Mouse (Mus musculus): ENCODE data around the gene Plekhh3. TPM values are rescaled to one million over a fixed set of nuclear protein-coding genes. Genes with fewer than 3 reads are reported as not detected.
"Not testable (repeated sequence)": the region's sequence is repeated elsewhere in the genome, so short reads cannot be mapped to it uniquely, and the experiment has no call there.

The Plekhh3 gene
- polyA plus RNA-seq, 1 experiment from 2014 or later: 1.1 TPM

DNA sequence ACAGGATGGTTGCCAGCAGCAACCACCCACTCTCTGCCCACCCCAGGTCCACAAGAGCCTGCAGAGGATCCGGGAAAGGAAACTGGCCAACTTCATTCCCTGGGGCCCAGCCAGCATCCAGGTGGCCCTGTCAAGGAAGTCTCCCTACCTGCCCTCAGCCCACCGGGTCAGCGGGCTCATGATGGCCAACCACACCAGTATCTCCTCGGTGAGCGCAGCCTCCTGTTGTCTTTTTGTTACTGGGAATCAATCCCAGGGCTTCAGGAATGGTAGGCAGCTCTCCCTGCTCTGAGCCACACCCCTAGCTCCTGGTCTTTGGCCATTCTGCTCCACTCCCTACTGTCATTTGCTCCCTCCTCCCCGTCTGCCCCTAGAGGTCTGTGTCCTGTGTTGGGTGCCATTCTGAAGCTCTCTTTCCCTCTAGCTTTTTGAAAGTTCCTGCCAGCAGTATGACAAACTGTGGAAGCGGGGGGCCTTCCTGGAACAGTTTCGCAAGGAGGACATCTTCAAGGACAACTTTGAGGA is 10.1 kb downstream of the Plekhh3 start:
- not testable (repeated sequence) for ATAC-seq (ENCODE audit: low read depth); H3K4me3 ChIP-seq (replicated peaks); H3K27ac ChIP-seq; H3K9ac ChIP-seq; H3K4me2 ChIP-seq; DNase-seq; H3K36me3 ChIP-seq; H3K9me3 ChIP-seq (replicated peaks)
- H3K27me3 ChIP-seq: peaks cover 91% of the 10 kb centered on the region
- WGBS (ENCODE audit: insufficient replicate concordance): 69% methylated on average over 8 of the region's 8 CpGs
- H3K4me1 ChIP-seq (replicated peaks): peaks cover 27% of the 10 kb centered on the region

DNA sequence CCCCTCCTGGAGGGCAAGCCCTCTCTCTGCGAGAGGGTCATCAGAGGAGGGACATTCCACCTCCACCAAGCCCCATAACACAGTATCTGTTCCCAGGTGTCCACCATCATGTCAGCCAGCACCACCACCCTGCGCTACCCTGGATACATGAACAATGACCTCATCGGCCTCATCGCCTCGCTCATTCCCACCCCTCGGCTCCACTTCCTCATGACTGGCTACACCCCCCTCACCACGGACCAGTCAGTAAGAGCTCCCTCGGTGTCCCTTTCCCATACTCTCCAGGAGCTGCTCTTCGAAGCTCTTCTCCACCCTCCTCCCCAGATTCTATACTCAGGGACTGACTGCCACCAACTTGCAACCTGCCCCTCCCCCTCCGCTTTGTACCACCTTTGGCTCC is 11.0 kb downstream of the Plekhh3 start:
- H3K4me1 ChIP-seq (replicated peaks): peaks cover 32% of the 10 kb centered on the region
- whole genome bisulfite sequencing (ENCODE audit: insufficient replicate concordance): 41% methylated on average over 8 of the region's 10 CpGs
- peaks cover 91% of the 10 kb centered on the region for H3K27me3 ChIP-seq
- not testable (repeated sequence) for DNase-seq; H3K27ac ChIP-seq; ATAC-seq (ENCODE audit: low read depth); H3K36me3 ChIP-seq; H3K9me3 ChIP-seq (replicated peaks); H3K9ac ChIP-seq; H3K4me2 ChIP-seq; H3K4me3 ChIP-seq (replicated peaks)

DNA sequence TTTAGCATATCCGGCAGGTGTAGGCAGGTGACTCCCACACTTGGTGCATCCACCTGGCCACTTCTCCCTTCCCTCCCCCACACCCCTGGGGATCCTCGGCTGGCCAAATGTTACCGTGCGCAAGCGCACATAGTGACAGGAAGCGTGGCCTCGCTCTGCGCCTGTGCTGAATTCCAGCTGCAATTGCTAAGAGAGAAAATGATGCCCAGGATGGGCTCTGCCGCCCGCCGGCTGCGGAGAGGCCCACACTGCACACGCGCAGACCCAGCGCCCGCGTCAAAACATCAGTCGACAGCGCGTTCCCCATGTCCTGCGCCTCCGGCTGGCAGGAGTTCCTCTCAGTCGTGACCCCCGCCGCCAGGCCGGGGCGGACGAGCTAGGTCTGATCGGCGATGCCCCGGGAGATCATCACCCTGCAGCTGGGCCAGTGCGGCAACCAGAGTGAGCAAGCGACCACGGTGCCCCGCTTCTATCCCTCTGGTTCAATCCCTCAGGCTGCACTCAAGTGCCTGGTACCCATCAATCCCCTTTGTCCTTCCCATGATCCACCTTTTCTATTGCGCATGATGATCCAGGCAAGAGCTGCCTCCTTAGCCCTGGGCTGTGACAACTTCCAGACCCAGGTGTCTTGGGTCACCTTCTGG is 15.3 kb downstream of the Plekhh3 start, which contains the start of gene Tubg2:
Gene Tubg2 (plus strand): TSS at position 180 of the 644 bp plus-strand sequence.
- H3K36me3 ChIP-seq: no peaks in the 10 kb centered on the region
- DNase-seq (no peak), ATAC-seq (ENCODE audit: low read depth) (no peak)
- no peaks in the 10 kb centered on the region for H3K9me3 ChIP-seq (replicated peaks)
- H3K4me2 ChIP-seq: peak within 1 kb of the TSS; percentile 59
- H3K4me3 ChIP-seq (replicated peaks): peak within 1 kb of the TSS; percentile 38
- WGBS (ENCODE audit: insufficient replicate concordance): 5% methylated on average over 36 of the region's 36 CpGs
- H3K9ac ChIP-seq: no peak within 1 kb of the TSS
- peaks cover 8% of the 10 kb centered on the region for H3K4me1 ChIP-seq (replicated peaks)
- H3K27me3 ChIP-seq: peaks cover 63% of the 10 kb centered on the region
- H3K27ac ChIP-seq: no peak within 1 kb of the TSS

DNA sequence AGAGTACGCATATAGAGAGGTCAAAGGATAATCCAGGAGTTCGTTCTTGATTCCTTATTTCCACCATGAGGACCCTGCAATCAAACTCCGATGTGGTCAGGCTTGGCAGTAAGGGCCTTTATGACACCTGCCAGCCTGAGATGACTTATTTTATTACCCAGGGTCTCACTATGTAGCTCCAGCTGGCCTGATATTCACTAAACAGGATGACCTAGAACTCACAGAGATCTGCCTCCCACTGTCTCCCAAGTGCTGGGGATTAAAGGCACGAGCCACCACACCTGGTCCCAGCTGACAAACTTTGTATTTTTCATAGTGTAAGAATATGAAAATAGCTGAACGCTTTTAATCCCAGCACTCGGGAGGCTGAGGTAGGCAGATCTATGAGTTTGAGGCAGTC is 16.0 kb downstream of the Plekhh3 start:
- H3K4me3 ChIP-seq (replicated peaks): no peak overlapping the region
- no peak overlapping the region for H3K27ac ChIP-seq
- 58% methylated on average over 6 of the region's 6 CpGs for WGBS (ENCODE audit: insufficient replicate concordance)
- peaks cover 8% of the 10 kb centered on the region for H3K4me1 ChIP-seq (replicated peaks)
- ATAC-seq (ENCODE audit: low read depth): no peak
- no peak overlapping the region for H3K9ac ChIP-seq
- H3K36me3 ChIP-seq: no peaks in the 10 kb centered on the region
- no peak overlapping the region for H3K4me2 ChIP-seq
- peaks cover 57% of the 10 kb centered on the region for H3K27me3 ChIP-seq
- no peaks in the 10 kb centered on the region for H3K9me3 ChIP-seq (replicated peaks)
- no peak for DNase-seq

DNA sequence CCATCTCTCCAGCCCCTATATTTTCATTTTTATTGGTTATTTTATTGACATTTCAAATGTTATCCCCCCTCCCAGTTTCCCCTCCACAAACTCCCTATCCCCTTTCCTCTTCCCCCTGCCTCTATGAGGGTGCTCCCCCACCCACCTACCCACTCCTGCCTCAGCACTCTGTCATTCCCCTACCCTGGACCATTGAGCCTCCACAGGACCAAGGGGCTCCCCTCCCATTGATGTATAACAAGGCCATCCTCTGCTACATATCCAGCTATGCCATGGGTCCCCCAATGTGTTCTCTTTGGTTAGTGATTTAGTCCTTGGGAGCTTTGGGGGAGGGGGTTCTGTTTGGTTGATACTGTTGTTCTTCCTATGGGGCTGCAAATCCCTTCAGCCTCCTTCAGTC is 16.5 kb downstream of the Plekhh3 start:
- no peak for ATAC-seq (ENCODE audit: low read depth)
- H3K9me3 ChIP-seq (replicated peaks): no peaks in the 10 kb centered on the region
- H3K27me3 ChIP-seq: peaks cover 54% of the 10 kb centered on the region
- H3K4me1 ChIP-seq (replicated peaks): peaks cover 8% of the 10 kb centered on the region
- H3K4me3 ChIP-seq (replicated peaks): no peak overlapping the region
- H3K9ac ChIP-seq: no peak overlapping the region
- no peak for DNase-seq
- H3K27ac ChIP-seq: no peak overlapping the region
- no peak overlapping the region for H3K4me2 ChIP-seq
- H3K36me3 ChIP-seq: no peaks in the 10 kb centered on the region

DNA sequence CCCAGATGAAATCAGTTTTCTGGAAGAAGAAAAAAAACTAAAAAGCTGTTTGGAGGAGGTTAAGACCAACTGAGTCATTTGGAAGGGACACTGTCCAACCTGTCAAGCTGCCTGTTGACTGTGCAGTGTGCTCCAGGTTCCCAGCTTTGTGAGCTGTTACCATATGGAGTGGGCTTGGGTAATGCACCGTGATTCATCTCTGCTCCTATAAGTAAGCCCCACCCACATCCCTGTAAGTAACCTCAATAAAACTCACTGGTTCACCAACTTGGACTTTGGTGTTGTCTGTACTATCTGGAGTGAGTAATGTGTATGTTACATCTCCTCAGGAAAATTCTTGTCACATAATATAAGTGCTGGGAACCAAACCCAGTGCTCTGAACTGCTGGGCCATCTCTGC is 18.3 kb downstream of the Plekhh3 start:
- no peak overlapping the region for H3K9ac ChIP-seq
- no peaks in the 10 kb centered on the region for H3K9me3 ChIP-seq (replicated peaks)
- 81% methylated on average over 1 of the region's 1 CpGs for WGBS (ENCODE audit: insufficient replicate concordance)
- no peak overlapping the region for H3K27ac ChIP-seq
- peaks cover 43% of the 10 kb centered on the region for H3K27me3 ChIP-seq
- peaks cover 12% of the 10 kb centered on the region for H3K4me1 ChIP-seq (replicated peaks)
- H3K36me3 ChIP-seq: no peaks in the 10 kb centered on the region
- ATAC-seq (ENCODE audit: low read depth): no peak
- H3K4me2 ChIP-seq: no peak overlapping the region
- no peak overlapping the region for H3K4me3 ChIP-seq (replicated peaks)
- DNase-seq: no peak

DNA sequence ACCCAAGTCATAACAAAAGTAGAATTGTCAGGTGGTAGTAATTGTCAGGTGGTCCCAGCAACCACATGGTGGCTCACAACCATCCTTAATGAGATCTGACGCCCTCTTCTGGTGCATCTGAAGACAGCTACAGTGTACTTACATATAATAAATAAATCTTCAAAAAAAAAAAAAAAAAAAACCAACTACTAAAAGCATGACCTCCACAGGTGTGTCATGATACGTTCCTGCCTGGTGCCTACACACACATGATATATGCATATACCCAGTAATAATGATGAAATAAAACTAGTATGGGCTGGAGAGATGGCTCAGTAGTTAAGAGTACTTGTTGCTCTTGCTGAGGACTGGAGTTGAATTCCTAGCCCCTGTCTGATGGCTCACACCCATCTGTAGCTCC is 20.1 kb downstream of the Plekhh3 start:
- H3K4me3 ChIP-seq (replicated peaks): no peak overlapping the region
- 29% methylated on average over 2 of the region's 2 CpGs for WGBS (ENCODE audit: insufficient replicate concordance)

DNA sequence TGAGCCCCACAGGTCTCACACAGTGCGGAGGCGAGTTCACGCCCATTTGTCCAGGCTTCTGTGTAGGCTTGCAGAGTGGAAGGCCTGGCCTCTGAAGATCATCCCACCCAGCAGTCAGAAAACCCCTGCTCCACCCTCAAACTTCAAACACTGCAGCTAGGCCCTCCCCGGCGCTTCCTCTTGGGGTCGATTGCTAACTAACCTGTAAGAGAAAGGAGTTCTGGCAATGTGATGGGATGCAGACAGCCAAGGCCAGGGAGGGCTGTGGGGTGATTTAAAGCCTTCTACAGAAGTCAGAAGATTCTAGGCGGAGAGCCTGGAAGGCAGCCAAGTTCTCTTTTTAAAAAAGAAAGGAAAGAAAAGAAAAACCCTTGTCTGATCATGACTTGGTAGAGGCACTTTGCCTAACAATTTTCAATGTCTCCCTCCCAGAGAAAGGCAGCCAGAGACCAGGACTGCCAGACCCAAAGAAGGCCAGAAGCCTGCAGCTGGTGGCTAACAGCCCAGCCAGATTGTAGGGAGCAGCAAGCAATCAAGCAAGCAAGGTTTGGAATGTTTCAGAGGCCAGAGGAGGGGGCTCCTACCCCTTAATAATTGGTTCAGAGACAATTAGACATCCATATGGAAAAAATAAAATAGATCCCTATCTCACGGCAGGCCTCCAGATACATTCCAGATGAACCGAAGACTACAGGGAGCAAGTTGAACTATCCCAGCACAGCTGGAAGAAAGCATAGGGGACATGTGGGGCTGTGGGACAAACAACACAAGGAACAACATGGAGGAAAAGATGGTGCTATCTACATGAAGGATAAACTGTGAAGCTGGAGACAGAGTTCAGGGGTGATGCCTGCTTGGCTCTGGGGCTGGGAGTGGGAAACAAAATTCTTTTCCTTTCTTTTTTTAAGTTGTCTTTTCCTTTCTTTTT is 21.7 kb downstream of the Plekhh3 start:
- Histone ChIP-seq H3K4me2 (no peak overlapping the region), H3K27me3 (peaks cover 12% of the 10 kb centered on the region; the same call in 1 of the 2 replicates), H3K9ac (no peak overlapping the region), H3K27ac (no peak overlapping the region; the same call in 1 of the 2 replicates), H3K4me3 (replicated peaks) (no peak overlapping the region), H3K36me3 (no peaks in the 10 kb centered on the region), H3K9me3 (replicated peaks) (no peaks in the 10 kb centered on the region), H3K4me1 (replicated peaks) (0 out of 2 replicates have a peak, but pooled peaks cover 4% of the 10 kb centered on the region)
- no peak for ATAC-seq (ENCODE audit: low read depth)
- DNase-seq: no peak
- WGBS (ENCODE audit: insufficient replicate concordance): 50% methylated on average over 9 of the region's 9 CpGs

More for the DNA sequence above, 20.1 kb downstream of the Plekhh3 start:
- no peak for DNase-seq
- ATAC-seq (ENCODE audit: low read depth): no peak
- Histone ChIP-seq H3K27ac (no peak overlapping the region), H3K9me3 (replicated peaks) (no peaks in the 10 kb centered on the region), H3K4me1 (replicated peaks) (peaks cover 9% of the 10 kb centered on the region), H3K36me3 (no peaks in the 10 kb centered on the region), H3K4me2 (no peak overlapping the region), H3K9ac (no peak overlapping the region), H3K27me3 (peaks cover 28% of the 10 kb centered on the region)

DNA sequence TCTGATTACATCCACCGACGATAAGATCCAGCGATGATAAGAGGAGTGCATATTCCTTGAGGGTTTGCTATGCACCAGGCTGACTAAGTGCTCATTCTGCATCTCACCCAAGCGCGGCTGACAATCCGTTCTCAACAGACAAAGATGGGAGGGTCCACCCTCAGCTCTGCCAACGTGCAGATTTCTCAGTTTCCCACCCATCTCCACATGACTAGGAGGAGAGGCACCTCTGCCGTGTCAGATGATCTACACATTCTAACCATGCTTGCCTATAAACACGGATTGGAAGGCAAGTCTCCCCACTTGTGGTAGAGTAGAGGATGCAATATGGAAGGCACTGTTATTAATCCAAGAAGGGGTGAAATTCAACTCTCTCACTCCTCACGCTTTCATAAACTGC is 22.4 kb downstream of the Plekhh3 start:
- peaks cover 7% of the 10 kb centered on the region for H3K4me1 ChIP-seq (replicated peaks)
- peaks cover 13% of the 10 kb centered on the region for H3K27me3 ChIP-seq
- H3K4me3 ChIP-seq (replicated peaks): no peak overlapping the region
- no peak overlapping the region for H3K4me2 ChIP-seq
- no peak for DNase-seq
- WGBS (ENCODE audit: insufficient replicate concordance): 62% methylated on average over 10 of the region's 10 CpGs
- no peaks in the 10 kb centered on the region for H3K36me3 ChIP-seq
- H3K9ac ChIP-seq: no peak overlapping the region
- no peak overlapping the region; the same call in 1 of the 2 replicates for H3K27ac ChIP-seq
- no peak for ATAC-seq (ENCODE audit: low read depth)
- H3K9me3 ChIP-seq (replicated peaks): no peaks in the 10 kb centered on the region

DNA sequence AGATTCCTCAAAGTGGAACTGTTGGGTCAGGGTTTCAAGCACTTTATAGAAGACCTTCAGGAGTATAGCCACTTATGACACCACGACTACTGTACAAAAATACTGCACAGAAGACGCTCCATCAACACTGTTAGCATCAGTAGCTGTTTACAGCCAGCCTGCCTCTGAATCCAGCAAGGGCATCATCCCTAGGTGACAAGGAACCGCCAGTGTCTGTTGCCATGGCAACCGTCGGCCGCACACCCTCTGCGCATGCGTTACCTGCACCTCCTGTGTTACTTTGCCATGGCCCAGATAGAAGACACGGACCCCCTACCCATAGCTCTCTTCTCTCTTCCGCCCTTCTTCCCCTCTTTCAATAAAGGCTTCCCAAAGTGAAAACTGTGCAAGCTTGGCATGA is 24.8 kb downstream of the Plekhh3 start:
- Histone ChIP-seq H3K4me1 (replicated peaks) (peaks cover 10% of the 10 kb centered on the region), H3K27ac (no peak overlapping the region), H3K9ac (no peak overlapping the region), H3K4me2 (no peak overlapping the region), H3K36me3 (no peaks in the 10 kb centered on the region), H3K4me3 (replicated peaks) (no peak overlapping the region), H3K27me3 (peaks cover 29% of the 10 kb centered on the region), H3K9me3 (replicated peaks) (no peaks in the 10 kb centered on the region)
- no peak for ATAC-seq (ENCODE audit: low read depth)
- 52% methylated on average over 10 of the region's 10 CpGs for WGBS (ENCODE audit: insufficient replicate concordance)
- no peak for DNase-seq

All from liver, embryonic 13.5 days (tissue).